ENCODE assay signal across 23 mouse cellular contexts in genomic region chr3:31339236-31339635, GRCm38 (mm10). TPM values are rescaled to one million over a fixed set of nuclear protein-coding genes. Genes with fewer than 3 reads are reported as not detected.
DNase-seq lines count a peak whose midpoint lies in the region; ATAC-seq and TF ChIP-seq lines count a peak whose summit lies in the region.
"Had no signal": no experiment of that assay in that cellular context is flagged by ENCODE, and none has a peak within 500 bp of the region (broad histone marks: within the 10 kb centered on the region; RNA-seq: fewer than 3 reads in every experiment).

No protein-coding gene starts in this region.

- no peak overlapping the region for H3K4me2 ChIP-seq in kidney, embryonic 14.5 days (replicated peaks; ENCODE audit: low read depth, low read length)
- no peak overlapping the region for H3K4me2 ChIP-seq in midbrain, embryonic 11.5 days
- H3K4me2 ChIP-seq: embryonic facial prominence, embryonic 13.5 days; forebrain, embryonic 13.5 days; heart, embryonic 12.5 days had no signal

- no peaks in the 10 kb centered on the region for H3K9me3 ChIP-seq in kidney, embryonic 14.5 days (ENCODE audit: control insufficient read depth, low read length)
- no peaks in the 10 kb centered on the region for H3K9me3 ChIP-seq in midbrain, embryonic 11.5 days (ENCODE audit: control insufficient read depth, low read length)
- H3K9me3 ChIP-seq: embryonic facial prominence, embryonic 13.5 days; forebrain, embryonic 13.5 days; heart, embryonic 12.5 days; hindbrain, embryonic 10.5 days had no signal

- TF ChIP-seq POLR2A in kidney, adult 2 months (IDR thresholded peaks at IDR 0.05; ENCODE audit: low read depth, low read length), result no peak

- H3K4me3 ChIP-seq in kidney, adult 2 months (ENCODE audit: insufficient read depth, low read depth, low read length), result no peak overlapping the region
- no peak overlapping the region for H3K4me3 ChIP-seq in kidney, embryonic 14.5 days (ENCODE audit: low read length)
- H3K4me3 ChIP-seq in midbrain, embryonic 11.5 days (ENCODE audit: low read depth, low read length), result no peak overlapping the region
- H3K4me3 ChIP-seq: embryonic facial prominence, embryonic 13.5 days; forebrain, embryonic 13.5 days; gastrocnemius, adult 2 months; heart, embryonic 12.5 days; hindbrain, embryonic 10.5 days had no signal

- no peaks in the 10 kb centered on the region; the same call in 1 of the 2 replicates for H3K4me1 ChIP-seq in kidney, adult 2 months (ENCODE audit: control insufficient read depth, insufficient read depth, low read length)
- H3K4me1 ChIP-seq in kidney, embryonic 14.5 days (ENCODE audit: control insufficient read depth, insufficient read depth, low read length), result no peaks in the 10 kb centered on the region
- H3K4me1 ChIP-seq in midbrain, embryonic 11.5 days (ENCODE audit: control insufficient read depth, insufficient read depth, low read length), result no peaks in the 10 kb centered on the region
- H3K4me1 ChIP-seq: embryonic facial prominence, embryonic 13.5 days; forebrain, embryonic 13.5 days; hindbrain, embryonic 10.5 days had no signal

- H3K9ac ChIP-seq in kidney, embryonic 14.5 days (ENCODE audit: low read depth, low read length), result no peak overlapping the region
- H3K9ac ChIP-seq in midbrain, embryonic 11.5 days (ENCODE audit: low read length), result no peak overlapping the region
- H3K9ac ChIP-seq: embryonic facial prominence, embryonic 13.5 days; forebrain, embryonic 13.5 days; forebrain, postnatal 0 days; heart, embryonic 12.5 days had no signal

- WGBS in kidney, adult 2 months, result 49% methylated on average over 3 of the region's 3 CpGs
- WGBS in kidney, embryonic 14.5 days, result 60% methylated on average over 3 of the region's 3 CpGs
- 82% methylated on average over 3 of the region's 3 CpGs for WGBS in midbrain, embryonic 11.5 days

- no peaks in the 10 kb centered on the region for H3K36me3 ChIP-seq in kidney, adult 2 months (ENCODE audit: control insufficient read depth, insufficient read depth, low read length)
- H3K36me3 ChIP-seq in kidney, embryonic 14.5 days (ENCODE audit: control insufficient read depth, insufficient read depth, low read length), result no peaks in the 10 kb centered on the region
- H3K36me3 ChIP-seq in midbrain, embryonic 11.5 days (ENCODE audit: control insufficient read depth, insufficient read depth, low read length), result no peaks in the 10 kb centered on the region
- H3K36me3 ChIP-seq: embryonic facial prominence, embryonic 13.5 days; heart, embryonic 12.5 days; hindbrain, embryonic 10.5 days had no signal

- no peak for ATAC-seq in kidney, embryonic 14.5 days (ENCODE audit: low FRiP score, low TSS enrichment)
- ATAC-seq in midbrain, embryonic 11.5 days (ENCODE audit: low FRiP score), result no peak
- ATAC-seq: activated CD4-positive, CD25-positive, alpha-beta regulatory T cell, adult 4 months; forebrain, embryonic 13.5 days; forebrain, postnatal 0 days; hindbrain, embryonic 16.5 days had no signal

- DNase-seq in adrenal gland, adult (ENCODE audit: inconsistent age in 2 of 2, low spot score in 1 of 2), result peak; percentile 53 to 63
- no peak for DNase-seq in adrenal gland, adult 8-10 months
- DNase-seq in kidney, adult 2 months, result peak; percentile 33
- DNase-seq in 3T3-L1 (ENCODE audit: low read depth, low spot score), result peak; percentile 47
- DNase-seq in Muller cell, postnatal 12 days (ENCODE audit: inconsistent ontology term), result peak; percentile 16
- no peak for DNase-seq in midbrain, embryonic 11.5 days (ENCODE audit: low spot score, missing footprints)
- no peak for DNase-seq in frontal cortex, adult 2 months (ENCODE audit: extremely low spot score in 1 of 2, low spot score in 1 of 2)
- DNase-seq: adrenal gland, postnatal 25 days; cerebellum, adult 11 months; cerebellum, adult 9-10 months; cerebellum, postnatal 25 days; forebrain, postnatal 0 days; gastrocnemius, adult 2 months; gastrocnemius, postnatal 25 days; kidney, adult 11 months had no signal

- TF ChIP-seq CTCF in kidney, adult 2 months (conservative IDR thresholded peaks at IDR 0.05; ENCODE audit: insufficient read depth, insufficient read length, low read depth, low read length), result no peak

- no peaks in the 10 kb centered on the region for H3K27me3 ChIP-seq in kidney, adult 2 months (replicated peaks; ENCODE audit: control insufficient read depth, insufficient read depth, low read length)
- no peaks in the 10 kb centered on the region for H3K27me3 ChIP-seq in kidney, embryonic 14.5 days (ENCODE audit: control insufficient read depth, insufficient read depth, low read length)
- no peaks in the 10 kb centered on the region for H3K27me3 ChIP-seq in midbrain, embryonic 11.5 days (ENCODE audit: control insufficient read depth, insufficient read depth, low read length)
- H3K27me3 ChIP-seq: embryonic facial prominence, embryonic 13.5 days; forebrain, embryonic 13.5 days had no signal

- no peak overlapping the region for H3K27ac ChIP-seq in kidney, adult 2 months (ENCODE audit: insufficient read depth, low read depth, low read length)
- H3K27ac ChIP-seq in kidney, embryonic 14.5 days (ENCODE audit: low read depth, low read length), result no peak overlapping the region
- no peak overlapping the region for H3K27ac ChIP-seq in midbrain, embryonic 11.5 days (ENCODE audit: low read depth, low read length)
- H3K27ac ChIP-seq: embryonic facial prominence, embryonic 13.5 days; forebrain, embryonic 13.5 days; gastrocnemius, adult 2 months; hindbrain, embryonic 10.5 days had no signal

RNA-seq across cellular contexts. Expression of gene Slc7a14, which starts 29.1 kb away (rescaled TPM):
- 1 to 10 TPM; 4.4 to 9.3 (median 6.1) TPM for total RNA-seq in adrenal gland, adult 8-10 months (2022)
- 0.07 and 0.13 TPM in 2 replicates for polyA plus RNA-seq in kidney, adult 2 months (2012; rRNA removed)
- polyA plus RNA-seq in kidney, embryonic 14.5 days (2014; fragmentation: Nextera tagmentation; extraction: Ambion mirVana), result 0.11 and 0.14 TPM in 2 replicates
- 0.43 and 0.44 TPM in 2 replicates for polyA plus RNA-seq in midbrain, embryonic 11.5 days (2014; fragmentation: Nextera tagmentation; extraction: Ambion mirVana)
- polyA plus RNA-seq in frontal cortex, adult 2 months (2012; rRNA removed), result 13.5 and 16.7 TPM in 2 replicates
- total RNA-seq: granulocyte monocyte progenitor cell, adult 5-6 weeks had no signal

Comparison
In these comparisons a context has a peak if more than half of its experiments do, and no peak if none do; other contexts are left out.
1. DNase-seq: peak in adrenal gland, adult (2 of 2), kidney, adult 2 months (single experiment), 3T3-L1 (single experiment) and Muller cell, postnatal 12 days (single experiment); none in adrenal gland, adult 8-10 months (single experiment), midbrain, embryonic 11.5 days (single experiment) and frontal cortex, adult 2 months (0 of 2).
2. RNA of gene Slc7a14, which starts 29.1 kb away (polyA plus RNA-seq): 13.5 to 16.7 TPM in frontal cortex, adult 2 months; 0.43 to 0.44 TPM in midbrain, embryonic 11.5 days, 0.07 to 0.13 TPM in kidney, adult 2 months and 0.11 to 0.14 TPM in kidney, embryonic 14.5 days; every median in the first group is over 10 times any median in the second.